Mouse (Mus musculus): ENCODE measurements around the gene Megf8. TPM values are rescaled to one million over a fixed set of nuclear protein-coding genes. Genes with fewer than 3 reads are reported as not detected.

Gene Megf8
- polyA plus RNA-seq, 1 experiment = 41.0 TPM

DNA sequence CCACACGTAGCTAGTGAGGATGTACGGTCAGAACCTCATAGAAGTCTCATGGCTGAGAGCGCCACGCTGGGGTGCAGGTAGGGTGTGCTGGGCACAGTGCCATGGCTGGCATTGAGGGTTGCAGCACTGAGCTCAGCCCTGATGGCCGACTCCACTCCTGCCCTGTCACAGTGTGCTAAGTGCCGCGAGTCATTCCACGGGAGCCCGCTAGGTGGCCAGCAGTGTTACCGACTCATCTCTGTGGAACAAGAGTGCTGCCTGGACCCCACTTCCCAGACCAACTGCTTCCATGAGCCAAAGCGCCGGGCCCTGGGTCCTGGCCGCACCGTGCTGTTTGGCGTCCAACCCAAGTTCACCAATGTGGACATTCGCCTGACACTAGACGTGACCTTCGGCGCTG is 46.2 kb downstream of the Megf8 start:
- Histone ChIP-seq H3K27me3 (ENCODE audit: control insufficient read depth, insufficient read depth, insufficient read length) (peaks cover 6% of the 10 kb centered on the region), H3ac (ENCODE audit: control insufficient read depth, insufficient read length) (no peak overlapping the region), H3K79me2 (ENCODE audit: control insufficient read depth, insufficient read depth) (no peaks in the 10 kb centered on the region), H3K4me2 (ENCODE audit: low read depth) (no peak overlapping the region), H3K4me3 (no peak overlapping the region), H3K36me3 (ENCODE audit: control insufficient read depth, insufficient read depth) (no peaks in the 10 kb centered on the region)
- TF ChIP-seq POLR2AphosphoS2 (IDR thresholded peaks at IDR 0.05; ENCODE audit: insufficient read length, low read depth) = no peak

- Histone ChIP-seq H3K27me3 (ENCODE audit: control insufficient read depth, insufficient read depth, insufficient read length) (peaks cover 11% of the 10 kb centered on the region), H3K79me2 (ENCODE audit: control insufficient read depth, insufficient read depth) (no peaks in the 10 kb centered on the region), H3K4me2 (ENCODE audit: low read depth) (no peak overlapping the region), H3K36me3 (ENCODE audit: control insufficient read depth, insufficient read depth) (no peaks in the 10 kb centered on the region), H3K4me3 (no peak overlapping the region), H3ac (ENCODE audit: control insufficient read depth, insufficient read length) (no peak overlapping the region)
- no peak for TF ChIP-seq REST (IDR thresholded peaks at IDR 0.05; ENCODE audit: insufficient read depth, insufficient read length)
- TF ChIP-seq MAX (IDR thresholded peaks at IDR 0.05; ENCODE audit: low read depth) = no peak
- TF ChIP-seq MYOD1 (IDR thresholded peaks at IDR 0.05; ENCODE audit: control insufficient read depth in 1 of 3, insufficient read length in 2 of 3, low read depth in 2 of 3) = no peak
- no peak for TF ChIP-seq TCF12 (IDR thresholded peaks at IDR 0.05; ENCODE audit: insufficient read depth, poor library complexity, severe bottlenecking)
- no peak for TF ChIP-seq POLR2A (IDR thresholded peaks at IDR 0.05; ENCODE audit: insufficient read length, low read depth)
- no peak for TF ChIP-seq POLR2AphosphoS2 (IDR thresholded peaks at IDR 0.05; ENCODE audit: insufficient read length, low read depth)
- no peak for TF ChIP-seq MYOG (IDR thresholded peaks at IDR 0.05; ENCODE audit: control insufficient read depth in 1 of 3, insufficient read depth in 1 of 3, insufficient read length in 2 of 3, low read depth in 2 of 3)
- no peak for TF ChIP-seq E2F4 (IDR thresholded peaks at IDR 0.05; ENCODE audit: insufficient read depth)
- TF ChIP-seq USF1 (IDR thresholded peaks at IDR 0.05; ENCODE audit: low read depth) = no peak
- no peak for TF ChIP-seq CEBPB (IDR thresholded peaks at IDR 0.05; ENCODE audit: insufficient read depth, poor library complexity, severe bottlenecking)
- no peak for TF ChIP-seq SRF (IDR thresholded peaks at IDR 0.05; ENCODE audit: control insufficient read depth, insufficient read length, low read depth)
- TF ChIP-seq TCF3 (IDR thresholded peaks at IDR 0.05; ENCODE audit: insufficient read length, low read depth) = no peak
These were observed 46.7 kb downstream of the Megf8 start for GRCm38 (mm10) chr7:25363632-25364031.

DNA sequence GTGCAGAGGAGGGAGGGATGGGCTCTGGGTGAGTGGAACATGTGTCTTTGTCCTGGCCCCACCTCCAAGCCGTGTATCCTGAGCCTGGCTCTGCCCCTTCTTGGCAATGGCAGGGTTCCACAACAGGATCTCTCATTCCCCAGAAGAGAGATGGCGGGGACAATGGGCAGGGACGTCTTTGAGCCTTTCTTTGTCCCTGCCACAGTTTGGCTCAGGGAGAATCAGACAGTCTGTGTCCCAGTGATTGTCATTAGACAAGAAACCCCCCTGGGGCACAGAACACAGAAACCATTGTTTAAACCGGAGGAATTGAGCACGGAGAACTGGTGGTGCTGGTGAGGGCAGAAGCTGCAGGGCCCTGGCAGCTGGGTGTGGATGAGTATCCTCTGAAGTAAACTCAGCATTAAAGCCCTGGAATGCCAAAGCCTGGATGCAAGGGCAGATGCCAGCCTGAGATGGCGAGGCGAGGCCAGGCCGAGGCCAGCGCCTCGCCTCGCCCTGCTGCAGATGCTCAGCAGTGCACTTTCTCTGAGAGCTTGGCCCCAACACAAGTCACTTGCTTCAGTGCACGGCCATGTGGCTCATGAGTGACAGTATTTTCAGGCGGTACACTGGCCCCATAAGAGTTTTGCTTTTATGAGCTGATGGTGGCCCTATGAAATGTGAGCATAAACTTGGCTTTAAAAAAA is 49.1 kb downstream of the Megf8 start:
- no peak for TF ChIP-seq TCF12 (IDR thresholded peaks at IDR 0.05; ENCODE audit: insufficient read depth, poor library complexity, severe bottlenecking)
- TF ChIP-seq POLR2AphosphoS2 (IDR thresholded peaks at IDR 0.05; ENCODE audit: insufficient read length, low read depth) = peak; percentile 20
- Histone ChIP-seq H3K4me2 (ENCODE audit: low read depth) (no peak overlapping the region), H3K27me3 (ENCODE audit: control insufficient read depth, insufficient read depth, insufficient read length) (peaks cover 15% of the 10 kb centered on the region), H3ac (ENCODE audit: control insufficient read depth, insufficient read length) (no peak overlapping the region), H3K79me2 (ENCODE audit: control insufficient read depth, insufficient read depth) (no peaks in the 10 kb centered on the region), H3K36me3 (ENCODE audit: control insufficient read depth, insufficient read depth) (no peaks in the 10 kb centered on the region), H3K4me3 (no peak overlapping the region)

DNA sequence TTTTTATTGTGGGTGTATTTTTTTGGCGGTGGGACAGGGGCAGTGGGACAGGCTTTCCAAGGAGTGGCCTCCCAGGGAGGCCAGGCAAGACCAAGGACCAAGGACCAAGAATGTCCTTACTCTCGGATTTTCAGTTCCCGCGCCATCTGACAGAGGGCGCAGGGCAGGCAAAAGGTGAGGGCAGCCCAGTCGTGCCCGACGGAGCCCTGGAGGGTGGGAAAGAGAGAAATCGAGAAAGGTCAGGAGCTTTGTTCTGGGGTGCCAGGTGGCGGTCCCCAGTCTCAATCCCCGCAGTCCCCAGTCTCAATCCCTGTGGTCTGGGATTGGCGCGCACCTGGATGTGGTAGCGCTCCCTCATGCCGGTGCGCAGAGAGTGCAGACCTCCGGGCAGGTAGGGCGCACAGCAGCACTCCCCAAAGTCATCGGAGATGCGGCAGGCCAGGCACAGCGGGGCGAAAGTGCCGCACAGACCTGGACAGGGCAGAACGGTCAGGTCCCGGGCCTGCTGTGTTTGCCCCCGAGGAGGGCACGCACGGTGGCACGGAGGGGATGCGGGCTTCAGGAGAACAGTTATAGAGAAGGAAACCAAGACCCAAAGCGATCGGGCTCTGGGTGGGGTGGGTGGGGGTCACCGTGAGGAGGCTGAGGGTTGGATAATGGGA is 50.8 kb downstream of the Megf8 start:
- no peaks in the 10 kb centered on the region for H3K79me2 ChIP-seq (ENCODE audit: control insufficient read depth, insufficient read depth)
- H3ac ChIP-seq (ENCODE audit: control insufficient read depth, insufficient read length) = no peak overlapping the region
- no peak overlapping the region for H3K4me3 ChIP-seq
- H3K36me3 ChIP-seq (ENCODE audit: control insufficient read depth, insufficient read depth) = no peaks in the 10 kb centered on the region
- H3K27me3 ChIP-seq (ENCODE audit: control insufficient read depth, insufficient read depth, insufficient read length) = peaks cover 15% of the 10 kb centered on the region
- no peak for TF ChIP-seq REST (IDR thresholded peaks at IDR 0.05; ENCODE audit: insufficient read depth, insufficient read length)
- TF ChIP-seq SRF (IDR thresholded peaks at IDR 0.05; ENCODE audit: control insufficient read depth, insufficient read length, low read depth) = no peak
- no peak for TF ChIP-seq CEBPB (IDR thresholded peaks at IDR 0.05; ENCODE audit: insufficient read depth, poor library complexity, severe bottlenecking)
- TF ChIP-seq TCF12 (IDR thresholded peaks at IDR 0.05; ENCODE audit: insufficient read depth, poor library complexity, severe bottlenecking) = no peak
- no peak for TF ChIP-seq MYOG (IDR thresholded peaks at IDR 0.05; ENCODE audit: control insufficient read depth in 1 of 3, insufficient read depth in 1 of 3, insufficient read length in 2 of 3, low read depth in 2 of 3)
- no peak for TF ChIP-seq POLR2AphosphoS2 (IDR thresholded peaks at IDR 0.05; ENCODE audit: insufficient read length, low read depth)
- TF ChIP-seq TCF3 (IDR thresholded peaks at IDR 0.05; ENCODE audit: insufficient read length, low read depth) = no peak
- no peak for TF ChIP-seq MAX (IDR thresholded peaks at IDR 0.05; ENCODE audit: low read depth)
- no peak for TF ChIP-seq USF1 (IDR thresholded peaks at IDR 0.05; ENCODE audit: low read depth)
- H3K4me2 ChIP-seq (ENCODE audit: low read depth) = no peak overlapping the region

DNA sequence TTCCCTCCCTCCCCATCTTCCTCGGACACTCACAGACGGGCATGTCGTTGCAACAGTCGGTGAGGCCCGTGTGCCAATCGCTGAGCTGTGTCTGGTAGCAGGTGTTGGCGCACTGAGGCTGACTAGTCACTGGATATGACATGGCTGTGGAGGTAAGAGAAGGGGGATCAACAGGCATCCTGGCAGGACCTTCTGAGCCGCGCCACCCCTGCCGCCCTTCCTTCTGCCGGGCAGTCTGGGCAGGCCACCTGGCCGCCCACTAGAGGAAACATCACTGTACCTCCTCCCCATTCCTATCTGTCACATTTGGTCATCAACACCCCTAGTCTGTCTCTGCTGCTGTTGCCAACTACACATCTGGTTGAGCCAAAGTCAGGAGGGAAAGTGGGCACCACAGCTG is 51.4 kb downstream of the Megf8 start:
- Histone ChIP-seq H3K36me3 (ENCODE audit: control insufficient read depth, insufficient read depth) (no peaks in the 10 kb centered on the region), H3K4me2 (ENCODE audit: low read depth) (no peak overlapping the region), H3ac (ENCODE audit: control insufficient read depth, insufficient read length) (no peak overlapping the region), H3K27me3 (ENCODE audit: control insufficient read depth, insufficient read depth, insufficient read length) (peaks cover 15% of the 10 kb centered on the region), H3K79me2 (ENCODE audit: control insufficient read depth, insufficient read depth) (no peaks in the 10 kb centered on the region), H3K4me3 (no peak overlapping the region)
- TF ChIP-seq MAX (IDR thresholded peaks at IDR 0.05; ENCODE audit: low read depth) = no peak
- no peak for TF ChIP-seq SRF (IDR thresholded peaks at IDR 0.05; ENCODE audit: control insufficient read depth, insufficient read length, low read depth)
- TF ChIP-seq TCF3 (IDR thresholded peaks at IDR 0.05; ENCODE audit: insufficient read length, low read depth) = no peak
- TF ChIP-seq REST (IDR thresholded peaks at IDR 0.05; ENCODE audit: insufficient read depth, insufficient read length) = no peak
- no peak for TF ChIP-seq POLR2A (IDR thresholded peaks at IDR 0.05; ENCODE audit: insufficient read length, low read depth)
- no peak for TF ChIP-seq TCF12 (IDR thresholded peaks at IDR 0.05; ENCODE audit: insufficient read depth, poor library complexity, severe bottlenecking)
- TF ChIP-seq POLR2AphosphoS2 (IDR thresholded peaks at IDR 0.05; ENCODE audit: insufficient read length, low read depth) = no peak
- no peak for TF ChIP-seq MYOD1 (IDR thresholded peaks at IDR 0.05; ENCODE audit: control insufficient read depth in 1 of 3, insufficient read length in 2 of 3, low read depth in 2 of 3)
- no peak for TF ChIP-seq E2F4 (IDR thresholded peaks at IDR 0.05; ENCODE audit: insufficient read depth)
- no peak for TF ChIP-seq MYOG (IDR thresholded peaks at IDR 0.05; ENCODE audit: control insufficient read depth in 1 of 3, insufficient read depth in 1 of 3, insufficient read length in 2 of 3, low read depth in 2 of 3)
- TF ChIP-seq USF1 (IDR thresholded peaks at IDR 0.05; ENCODE audit: low read depth) = no peak
- TF ChIP-seq CEBPB (IDR thresholded peaks at IDR 0.05; ENCODE audit: insufficient read depth, poor library complexity, severe bottlenecking) = no peak
